Mouse (Mus musculus): ENCODE results near the gene Anxa9. TPM values are rescaled to one million over a fixed set of nuclear protein-coding genes. Genes with fewer than 3 reads are reported as not detected.

The Anxa9 gene
- polyA plus RNA-seq, 1 experiment from 2014 or later, result 2.5 TPM

DNA sequence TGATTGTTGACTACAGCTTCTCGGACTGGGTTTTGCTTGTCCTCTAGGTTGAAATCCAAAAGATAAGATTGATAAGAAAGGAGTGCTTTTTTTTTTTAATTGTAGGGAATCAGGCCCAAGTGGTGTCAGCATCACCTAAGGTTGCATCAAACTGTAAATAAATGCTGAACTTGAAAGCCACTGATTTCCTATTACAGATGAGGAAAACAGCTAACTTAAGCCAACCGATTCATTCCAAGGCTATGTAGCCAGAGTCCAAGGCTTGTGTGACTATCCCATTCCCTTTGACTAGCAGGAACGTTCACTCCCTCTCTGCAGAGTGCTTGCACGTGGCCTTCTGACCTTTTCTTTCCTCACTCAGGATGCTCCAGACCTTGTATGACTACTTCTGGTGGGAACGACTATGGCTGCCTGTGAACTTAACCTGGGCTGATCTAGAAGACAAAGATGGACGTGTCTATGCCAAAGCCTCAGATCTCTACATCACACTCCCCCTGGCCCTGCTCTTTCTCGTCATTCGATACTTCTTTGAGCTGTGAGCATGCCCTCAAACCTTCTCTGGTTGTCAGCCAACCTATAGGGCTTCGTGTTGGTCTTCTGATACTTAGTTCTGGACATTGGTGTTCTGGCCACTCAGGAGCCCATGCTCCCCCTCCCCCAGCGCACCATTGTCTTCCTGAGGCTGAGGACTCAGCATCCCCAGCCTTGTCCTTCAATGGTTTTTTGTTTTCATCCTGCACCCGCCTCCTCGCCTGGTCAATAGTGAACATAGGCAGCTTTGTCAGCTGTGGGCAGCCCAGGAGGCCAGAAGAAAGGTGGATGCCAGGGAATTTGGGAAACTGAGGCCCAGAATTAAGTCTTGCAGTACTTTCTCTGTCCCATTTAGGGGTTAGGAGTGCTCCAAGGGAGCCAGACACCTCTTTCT, 13.0 kb upstream of the Anxa9 start:
- H3K4me1 ChIP-seq, result peaks cover 41% of the 10 kb centered on the region
- peaks cover 53% of the 10 kb centered on the region for H3K36me3 ChIP-seq
- no peaks in the 10 kb centered on the region for H3K9me3 ChIP-seq
- H3K27me3 ChIP-seq (ENCODE audit: insufficient read depth, poor library complexity, severe bottlenecking), result no peaks in the 10 kb centered on the region
- no peak for DNase-seq (ENCODE audit: low spot score)
- no peak overlapping the region for H3K27ac ChIP-seq
- WGBS, result 74% methylated on average over 12 of the region's 12 CpGs
- H3K4me3 ChIP-seq, result no peak overlapping the region

GRCm38 (mm10) chr3:95319110-95319509, 12.1 kb upstream of the Anxa9 start:
- Histone ChIP-seq H3K36me3 (peaks cover 45% of the 10 kb centered on the region), H3K9me3 (no peaks in the 10 kb centered on the region), H3K27me3 (ENCODE audit: insufficient read depth, poor library complexity, severe bottlenecking) (no peaks in the 10 kb centered on the region), H3K4me3 (no peak overlapping the region), H3K27ac (peak overlapping the region; percentile 50), H3K4me1 (peaks cover 45% of the 10 kb centered on the region)
- no peak for DNase-seq (ENCODE audit: low spot score)
- WGBS, result 60% methylated on average over 2 of the region's 2 CpGs

DNA sequence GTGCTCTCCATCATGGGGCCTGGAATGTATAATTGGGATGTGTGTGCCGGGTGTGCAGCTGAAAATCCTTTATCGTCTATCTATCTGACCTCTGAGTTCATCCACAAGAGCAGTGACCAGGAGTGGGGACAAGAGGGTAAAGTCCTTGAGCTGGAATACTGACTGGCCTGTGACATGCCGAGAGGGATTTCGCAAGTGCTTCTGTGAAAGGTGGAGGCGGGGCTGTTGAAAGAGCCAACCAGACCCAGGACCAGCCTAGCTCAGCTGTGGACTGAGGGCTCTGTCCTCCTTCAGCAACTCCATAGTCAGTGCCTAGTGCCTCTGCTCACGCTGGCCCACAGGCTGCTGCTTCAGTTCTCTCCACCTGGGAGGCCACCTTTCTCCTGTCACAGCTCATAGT, 11.6 kb upstream of the Anxa9 start:
- WGBS, result 19% methylated on average over 6 of the region's 6 CpGs
- H3K27ac ChIP-seq, result peak overlapping the region; percentile 50
- H3K27me3 ChIP-seq (ENCODE audit: insufficient read depth, poor library complexity, severe bottlenecking), result no peaks in the 10 kb centered on the region
- peaks cover 39% of the 10 kb centered on the region for H3K36me3 ChIP-seq
- H3K4me3 ChIP-seq, result peak overlapping the region; percentile 13; the same call in 1 of the 2 replicates
- peaks cover 46% of the 10 kb centered on the region for H3K4me1 ChIP-seq
- no peaks in the 10 kb centered on the region for H3K9me3 ChIP-seq
- no peak for DNase-seq (ENCODE audit: low spot score)

DNA sequence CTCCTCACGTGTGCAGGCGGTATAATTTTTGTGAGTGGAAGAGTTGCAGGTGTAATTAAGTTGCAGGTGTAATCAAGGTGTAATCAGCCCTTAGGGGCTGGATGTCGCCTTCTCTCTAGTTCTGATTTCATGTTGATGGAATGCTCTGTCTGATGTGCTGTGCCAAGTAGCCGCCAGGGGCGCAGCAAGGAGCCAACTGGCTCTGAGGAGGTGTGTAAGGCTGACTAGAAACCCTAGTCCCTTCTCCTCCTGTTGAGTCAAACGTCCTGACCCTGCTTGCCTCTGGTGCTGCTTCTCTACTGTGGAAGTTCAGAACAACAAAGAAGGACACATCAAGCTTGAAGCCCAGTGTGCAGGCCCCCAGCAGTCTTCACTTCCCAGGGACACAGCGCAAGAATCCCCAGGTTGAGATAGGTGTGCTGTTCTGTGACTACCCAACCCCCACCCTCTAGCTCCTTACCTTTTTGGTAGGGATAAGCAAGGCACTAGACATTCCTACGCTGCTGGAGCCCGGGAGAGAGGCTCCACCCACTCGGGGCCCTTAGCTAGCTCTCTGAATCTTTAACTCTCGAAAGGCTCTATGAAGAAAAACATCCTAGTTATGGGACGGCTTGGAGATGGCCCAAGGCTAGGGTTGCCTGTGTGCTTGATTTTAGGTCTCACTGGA, 10.6 kb upstream of the Anxa9 start:
- Histone ChIP-seq H3K9me3 (no peaks in the 10 kb centered on the region), H3K4me1 (peaks cover 53% of the 10 kb centered on the region), H3K36me3 (peaks cover 29% of the 10 kb centered on the region), H3K4me3 (peak overlapping the region; percentile 36), H3K27me3 (ENCODE audit: insufficient read depth, poor library complexity, severe bottlenecking) (no peaks in the 10 kb centered on the region), H3K27ac (peak overlapping the region; percentile 50)
- 14% methylated on average over 12 of the region's 12 CpGs for WGBS
- peak; percentile 83 for DNase-seq (ENCODE audit: low spot score)

- peak overlapping the region; percentile 96 for H3K4me3 ChIP-seq
- peaks cover 54% of the 10 kb centered on the region for H3K4me1 ChIP-seq
- no peaks in the 10 kb centered on the region for H3K27me3 ChIP-seq (ENCODE audit: insufficient read depth, poor library complexity, severe bottlenecking)
- WGBS, result 7% methylated on average over 9 of the region's 9 CpGs
- peak; percentile 82 for DNase-seq (ENCODE audit: low spot score)
- H3K36me3 ChIP-seq, result peaks cover 14% of the 10 kb centered on the region
- no peaks in the 10 kb centered on the region for H3K9me3 ChIP-seq
- peak overlapping the region; percentile 100 for H3K27ac ChIP-seq
Measured at GRCm38 (mm10) chr3:95315844-95316550, 9.0 kb upstream of the Anxa9 start.

DNA sequence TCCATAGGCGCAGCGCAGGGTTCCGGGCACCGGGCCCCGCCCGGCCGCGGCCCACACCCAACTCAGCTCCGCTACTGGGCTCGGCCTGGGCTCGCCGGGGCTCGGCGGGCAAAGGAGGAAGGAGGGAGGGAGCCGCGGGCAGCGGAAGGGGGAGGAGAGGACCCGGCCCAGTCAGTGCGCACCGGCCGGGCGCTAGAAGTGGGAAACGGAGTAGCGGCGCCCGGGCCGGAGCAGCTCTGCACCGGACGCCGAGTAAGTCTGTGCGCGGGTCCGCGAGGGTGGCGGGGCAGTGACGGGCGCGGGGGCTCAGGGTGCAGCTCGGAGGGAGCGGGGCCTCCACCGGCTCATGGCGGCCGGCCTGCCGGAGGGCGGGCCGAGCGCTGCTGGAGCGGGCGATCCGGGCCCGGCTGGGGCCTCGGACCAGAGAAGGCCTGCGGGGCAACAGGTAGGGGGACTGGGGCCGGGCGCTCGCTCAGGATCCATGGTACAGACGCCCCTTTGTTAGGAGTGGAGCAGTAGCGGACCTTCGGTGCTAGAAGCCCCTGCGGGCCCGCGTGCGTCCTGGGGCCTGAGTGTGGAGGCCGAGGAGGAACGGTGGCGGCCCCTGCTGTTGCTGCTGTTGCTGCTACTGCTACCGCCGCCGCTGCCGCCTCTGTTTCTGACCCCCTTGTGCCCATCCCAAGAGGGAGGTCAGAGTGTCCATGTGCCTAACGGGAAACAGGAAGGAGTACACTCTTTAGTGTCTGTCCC, 8.3 kb upstream of the Anxa9 start:
- peak; percentile 94 for DNase-seq (ENCODE audit: low spot score)
- Histone ChIP-seq H3K27me3 (ENCODE audit: insufficient read depth, poor library complexity, severe bottlenecking) (no peaks in the 10 kb centered on the region), H3K4me3 (peak overlapping the region; percentile 96), H3K9me3 (no peaks in the 10 kb centered on the region), H3K36me3 (peaks cover 6% of the 10 kb centered on the region), H3K4me1 (peaks cover 54% of the 10 kb centered on the region), H3K27ac (peak overlapping the region; percentile 100)
- WGBS, result under 1% methylated on average over 71 of the region's 71 CpGs

DNA sequence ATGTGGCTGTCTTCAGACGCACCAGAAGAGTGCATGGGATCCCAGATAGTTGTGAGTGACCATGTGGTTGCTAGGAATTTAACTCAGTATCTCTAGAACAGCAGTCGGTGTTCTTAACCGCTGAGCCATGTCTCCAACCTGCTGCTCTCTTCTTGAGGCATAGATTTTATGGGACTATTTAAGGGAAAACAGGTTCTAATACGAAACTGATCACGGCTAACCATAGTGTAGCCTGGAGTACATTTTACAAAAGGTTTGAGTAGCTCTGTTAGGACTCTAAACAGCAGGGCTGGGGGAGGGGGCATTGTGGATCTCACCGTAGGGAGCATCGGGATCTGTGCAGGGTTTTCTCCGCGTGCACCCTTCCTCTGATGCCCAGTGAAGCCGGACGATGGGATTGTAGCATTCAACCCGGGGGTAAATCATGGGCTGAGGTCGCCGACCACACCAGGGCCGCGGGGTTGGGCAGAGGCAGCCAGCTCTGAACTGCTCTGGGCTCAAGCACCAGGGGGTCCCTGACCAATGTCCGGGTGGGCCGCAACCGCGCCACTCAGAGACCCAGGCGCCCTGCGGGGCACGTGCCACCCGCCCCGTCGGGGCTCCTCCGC, 7.6 kb upstream of the Anxa9 start, which contains the start of gene Cers2:
Cers2 (plus strand) TSS at position 306 of the 608 bp plus-strand sequence.
- Histone ChIP-seq H3K9me3 (no peaks in the 10 kb centered on the region), H3K27ac (peak within 1 kb of the TSS; percentile 100), H3K27me3 (ENCODE audit: insufficient read depth, poor library complexity, severe bottlenecking) (no peaks in the 10 kb centered on the region), H3K4me3 (peak within 1 kb of the TSS; percentile 96), H3K36me3 (no peaks in the 10 kb centered on the region), H3K4me1 (peaks cover 48% of the 10 kb centered on the region)
- DNase-seq (ENCODE audit: low spot score), result no peak
- WGBS, result 3% methylated on average over 27 of the region's 27 CpGs

- Histone ChIP-seq H3K27ac (peak overlapping the region; percentile 100), H3K4me3 (peak overlapping the region; percentile 96), H3K9me3 (no peaks in the 10 kb centered on the region), H3K4me1 (peaks cover 43% of the 10 kb centered on the region), H3K27me3 (ENCODE audit: insufficient read depth, poor library complexity, severe bottlenecking) (no peaks in the 10 kb centered on the region), H3K36me3 (no peaks in the 10 kb centered on the region)
- DNase-seq (ENCODE audit: low spot score), result no peak
- 67% methylated on average over 6 of the region's 6 CpGs for WGBS
Measured at GRCm38 (mm10) chr3:95314075-95314474, 7.1 kb upstream of the Anxa9 start.

- H3K9me3 ChIP-seq, result no peaks in the 10 kb centered on the region
- no peaks in the 10 kb centered on the region for H3K27me3 ChIP-seq (ENCODE audit: insufficient read depth, poor library complexity, severe bottlenecking)
- peak overlapping the region; percentile 27; the same call in 1 of the 2 replicates for H3K4me3 ChIP-seq
- no peak for DNase-seq (ENCODE audit: low spot score)
- H3K27ac ChIP-seq, result peak overlapping the region; percentile 100
- H3K4me1 ChIP-seq, result peaks cover 37% of the 10 kb centered on the region
- 30% methylated on average over 7 of the region's 7 CpGs for WGBS
- no peaks in the 10 kb centered on the region for H3K36me3 ChIP-seq
Measured at GRCm38 (mm10) chr3:95313476-95313875, 6.5 kb upstream of the Anxa9 start.

DNA sequence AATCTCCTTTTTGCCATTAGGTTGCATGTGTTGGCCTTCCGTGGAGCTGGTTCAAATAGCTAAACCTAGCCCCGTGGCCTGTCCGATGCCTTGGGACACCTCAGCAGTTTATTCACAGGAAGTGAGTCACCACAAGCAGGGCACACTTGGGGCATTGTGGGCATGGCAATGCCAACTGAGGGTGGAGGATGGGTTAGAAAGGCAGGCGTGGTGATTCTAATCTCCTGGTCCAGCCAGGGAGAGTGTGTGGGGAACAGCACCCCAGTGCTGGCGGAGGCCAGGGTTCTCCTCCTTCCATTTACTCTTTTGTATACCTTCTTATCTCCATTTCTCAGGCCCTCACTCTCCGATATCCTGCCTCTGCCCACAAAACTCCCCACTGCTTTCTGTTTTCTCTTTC, 5.6 kb upstream of the Anxa9 start:
- Histone ChIP-seq H3K9me3 (no peaks in the 10 kb centered on the region), H3K4me3 (no peak overlapping the region), H3K4me1 (peaks cover 30% of the 10 kb centered on the region), H3K27me3 (ENCODE audit: insufficient read depth, poor library complexity, severe bottlenecking) (no peaks in the 10 kb centered on the region), H3K27ac (0 out of 2 replicates have a peak overlapping the region, but pooled peaks have one; percentile 2), H3K36me3 (no peaks in the 10 kb centered on the region)
- DNase-seq (ENCODE audit: low spot score), result no peak
- 47% methylated on average over 6 of the region's 6 CpGs for WGBS

- Histone ChIP-seq H3K9me3 (no peaks in the 10 kb centered on the region), H3K4me3 (no peak overlapping the region), H3K36me3 (no peaks in the 10 kb centered on the region), H3K4me1 (peaks cover 31% of the 10 kb centered on the region), H3K27me3 (ENCODE audit: insufficient read depth, poor library complexity, severe bottlenecking) (no peaks in the 10 kb centered on the region), H3K27ac (no peak overlapping the region)
- 64% methylated on average over 9 of the region's 9 CpGs for WGBS
- DNase-seq (ENCODE audit: low spot score), result no peak
Measured at GRCm38 (mm10) chr3:95310968-95311882, 4.2 kb upstream of the Anxa9 start.

Data from heart, embryonic 10.5 days (tissue).